In the genomic region with DNA sequence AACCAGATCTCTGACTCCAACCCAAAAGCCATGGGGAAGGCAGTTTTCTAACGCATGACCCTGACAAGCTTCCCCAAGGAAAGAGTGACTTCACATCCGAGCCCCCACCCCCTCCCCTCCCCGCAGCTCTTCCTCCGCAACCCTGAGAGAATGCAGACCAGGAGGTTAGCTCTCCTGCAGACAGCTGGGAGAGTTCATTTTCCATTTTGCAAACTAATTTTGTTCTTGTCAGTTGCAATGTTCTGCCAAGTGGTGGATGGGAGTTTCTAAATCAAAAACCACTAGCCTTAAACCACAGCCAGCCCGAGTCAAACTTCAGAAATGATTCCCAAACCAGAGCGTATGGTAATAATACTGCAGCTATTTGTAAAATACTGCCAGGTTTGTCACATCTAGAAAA, we compare ENCODE assay signal across 15 mouse cellular contexts. TPM values are rescaled to one million over a fixed set of nuclear protein-coding genes. Genes with fewer than 3 reads are reported as not detected.
DNase-seq lines count a peak whose midpoint lies in the region; ATAC-seq and TF ChIP-seq lines count a peak whose summit lies in the region.
"Had no signal": no experiment of that assay in that cellular context is flagged by ENCODE, and none has a peak within 500 bp of the region (broad histone marks: within the 10 kb centered on the region; RNA-seq: fewer than 3 reads in every experiment).

No protein-coding gene starts in this region.

- no peak for ATAC-seq in hindbrain, embryonic 15.5 days (ENCODE audit: low FRiP score, low read depth)
- no peak for ATAC-seq in hindbrain, embryonic 16.5 days
- no peak for ATAC-seq in midbrain, embryonic 11.5 days (ENCODE audit: low FRiP score)
- ATAC-seq in midbrain, postnatal 0 days (ENCODE audit: low FRiP score): no peak
- no peak for ATAC-seq in heart, postnatal 0 days (ENCODE audit: insufficient read depth, low read depth)

- no peak overlapping the region for H3K4me3 ChIP-seq in hindbrain, embryonic 15.5 days
- no peak overlapping the region for H3K4me3 ChIP-seq in hindbrain, embryonic 16.5 days (ENCODE audit: low read length)
- no peak overlapping the region for H3K4me3 ChIP-seq in midbrain, embryonic 11.5 days (ENCODE audit: low read depth, low read length)
- H3K4me3 ChIP-seq in midbrain, postnatal 0 days (ENCODE audit: low read depth, low read length): no peak overlapping the region
- H3K4me3 ChIP-seq in heart, postnatal 0 days (ENCODE audit: low read depth, low read length): no peak overlapping the region
- H3K4me3 ChIP-seq: heart, adult 2 months; neural tube, embryonic 13.5 days had no signal

- WGBS in hindbrain, embryonic 15.5 days: 69% methylated on average over 6 of the region's 6 CpGs
- 55% methylated on average over 6 of the region's 6 CpGs for WGBS in hindbrain, embryonic 16.5 days
- WGBS in midbrain, embryonic 11.5 days: 79% methylated on average over 6 of the region's 6 CpGs
- 61% methylated on average over 6 of the region's 6 CpGs for WGBS in midbrain, postnatal 0 days
- 51% methylated on average over 6 of the region's 6 CpGs for whole genome bisulfite sequencing in heart, postnatal 0 days

- no peak overlapping the region for H3K4me2 ChIP-seq in hindbrain, embryonic 15.5 days
- H3K4me2 ChIP-seq in hindbrain, embryonic 16.5 days (ENCODE audit: low read length): no peak overlapping the region
- no peak overlapping the region for H3K4me2 ChIP-seq in midbrain, embryonic 11.5 days
- no peak overlapping the region for H3K4me2 ChIP-seq in midbrain, postnatal 0 days (ENCODE audit: low read depth, low read length, poor library complexity, severe bottlenecking)
- no peak overlapping the region for H3K4me2 ChIP-seq in heart, postnatal 0 days (ENCODE audit: low read depth, low read length)
- H3K4me2 ChIP-seq: neural tube, embryonic 13.5 days had no signal

- no peak for TF ChIP-seq CTCF in midbrain, postnatal 0 days (IDR thresholded peaks at IDR 0.05)
- no peak for TF ChIP-seq CTCF in heart, postnatal 0 days (IDR thresholded peaks at IDR 0.05; ENCODE audit: low read depth)

- peaks cover 37% of the 10 kb centered on the region for H3K36me3 ChIP-seq in hindbrain, embryonic 15.5 days
- H3K36me3 ChIP-seq in hindbrain, embryonic 16.5 days (ENCODE audit: control insufficient read depth, insufficient read depth, low read length): peaks cover 16% of the 10 kb centered on the region
- H3K36me3 ChIP-seq in midbrain, embryonic 11.5 days (ENCODE audit: control insufficient read depth, insufficient read depth, low read length): no peaks in the 10 kb centered on the region
- peaks cover 36% of the 10 kb centered on the region for H3K36me3 ChIP-seq in midbrain, postnatal 0 days (ENCODE audit: insufficient read depth, low read length)
- no peaks in the 10 kb centered on the region for H3K36me3 ChIP-seq in heart, postnatal 0 days (replicated peaks; ENCODE audit: control insufficient read depth, insufficient read depth, low read length)

- TF ChIP-seq EP300 in heart, postnatal 0 days (IDR thresholded peaks at IDR 0.05; ENCODE audit: low read depth): no peak

- H3K9ac ChIP-seq in hindbrain, embryonic 15.5 days: no peak overlapping the region
- no peak overlapping the region for H3K9ac ChIP-seq in hindbrain, embryonic 16.5 days (ENCODE audit: low read depth, low read length)
- H3K9ac ChIP-seq in midbrain, embryonic 11.5 days (ENCODE audit: low read length): no peak overlapping the region
- no peak overlapping the region for H3K9ac ChIP-seq in midbrain, postnatal 0 days (replicated peaks; ENCODE audit: low read length, poor library complexity, severe bottlenecking)
- no peak overlapping the region for H3K9ac ChIP-seq in heart, postnatal 0 days (replicated peaks; ENCODE audit: low read depth, low read length)
- H3K9ac ChIP-seq: neural tube, embryonic 13.5 days had no signal

- H3K27me3 ChIP-seq in hindbrain, embryonic 15.5 days: no peaks in the 10 kb centered on the region
- no peaks in the 10 kb centered on the region for H3K27me3 ChIP-seq in hindbrain, embryonic 16.5 days (replicated peaks; ENCODE audit: control insufficient read depth, insufficient read depth, low read length)
- no peaks in the 10 kb centered on the region for H3K27me3 ChIP-seq in midbrain, embryonic 11.5 days (ENCODE audit: control insufficient read depth, insufficient read depth, low read length)
- H3K27me3 ChIP-seq in midbrain, postnatal 0 days (ENCODE audit: insufficient read depth, low read length): no peaks in the 10 kb centered on the region
- no peaks in the 10 kb centered on the region for H3K27me3 ChIP-seq in heart, postnatal 0 days (ENCODE audit: control insufficient read depth, insufficient read depth, low read length)
- H3K27me3 ChIP-seq: neural tube, embryonic 13.5 days had no signal

- peak; percentile 65 for DNase-seq in midbrain, embryonic 11.5 days (ENCODE audit: low spot score, missing footprints)
- no peak for DNase-seq in midbrain, postnatal 0 days (ENCODE audit: low spot score)
- DNase-seq in heart, postnatal 0 days (ENCODE audit: low spot score): peak; percentile 6
- peak; percentile 34 for DNase-seq in skeletal muscle tissue, adult 2 months (ENCODE audit: low read depth, low spot score)
- no peak for DNase-seq in spleen, postnatal 14 days (ENCODE audit: low spot score in 2 of 2)
- DNase-seq in liver: no peak
- DNase-seq: cerebellum, postnatal 36 days; kidney, adult 9 months; left cerebral cortex, postnatal 4 days had no signal

- 0 out of 2 replicates have a peak overlapping the region, but pooled peaks have one; percentile 31 for H3K27ac ChIP-seq in hindbrain, embryonic 15.5 days (replicated peaks)
- H3K27ac ChIP-seq in hindbrain, embryonic 16.5 days (ENCODE audit: low read depth, low read length): no peak overlapping the region
- H3K27ac ChIP-seq in midbrain, embryonic 11.5 days (ENCODE audit: low read depth, low read length): no peak overlapping the region
- H3K27ac ChIP-seq in midbrain, postnatal 0 days (ENCODE audit: low read depth, low read length): no peak overlapping the region
- H3K27ac ChIP-seq in heart, postnatal 0 days (ENCODE audit: low read depth): no peak overlapping the region
- H3K27ac ChIP-seq: heart, adult 2 months; neural tube, embryonic 13.5 days had no signal

- H3K9me3 ChIP-seq in hindbrain, embryonic 15.5 days: no peaks in the 10 kb centered on the region
- H3K9me3 ChIP-seq in hindbrain, embryonic 16.5 days (ENCODE audit: control insufficient read depth, low read length): no peaks in the 10 kb centered on the region
- no peaks in the 10 kb centered on the region for H3K9me3 ChIP-seq in midbrain, embryonic 11.5 days (ENCODE audit: control insufficient read depth, low read length)
- H3K9me3 ChIP-seq in midbrain, postnatal 0 days (ENCODE audit: low read length): no peaks in the 10 kb centered on the region
- H3K9me3 ChIP-seq in heart, postnatal 0 days (replicated peaks; ENCODE audit: control insufficient read depth, low read length): no peaks in the 10 kb centered on the region
- H3K9me3 ChIP-seq: neural tube, embryonic 13.5 days had no signal

- no peaks in the 10 kb centered on the region for H3K4me1 ChIP-seq in hindbrain, embryonic 15.5 days (replicated peaks)
- 0 out of 2 replicates have a peak, but pooled peaks cover 2% of the 10 kb centered on the region for H3K4me1 ChIP-seq in hindbrain, embryonic 16.5 days (ENCODE audit: control insufficient read depth, insufficient read depth, low read depth, low read length)
- H3K4me1 ChIP-seq in midbrain, embryonic 11.5 days (ENCODE audit: control insufficient read depth, insufficient read depth, low read length): 0 out of 2 replicates have a peak, but pooled peaks cover 1% of the 10 kb centered on the region
- H3K4me1 ChIP-seq in midbrain, postnatal 0 days (ENCODE audit: insufficient read depth, low read length): no peaks in the 10 kb centered on the region
- H3K4me1 ChIP-seq in heart, postnatal 0 days (ENCODE audit: control insufficient read depth, insufficient read depth): no peaks in the 10 kb centered on the region

RNA-seq across cellular contexts. Expression of gene Gm21954, which starts 39.6 kb away (rescaled TPM):
- polyA plus RNA-seq in hindbrain, embryonic 15.5 days (2015; fragmentation: Nextera tagmentation; extraction: Ambion mirVana): not detected in 2 replicates
- polyA plus RNA-seq in hindbrain, embryonic 16.5 days (2015; fragmentation: Nextera tagmentation; extraction: Ambion mirVana): not detected in 2 replicates
- polyA plus RNA-seq in midbrain, embryonic 11.5 days (2014; fragmentation: Nextera tagmentation; extraction: Ambion mirVana): not detected in 2 replicates
- not detected in 2 replicates for total RNA-seq in midbrain, postnatal 0 days (2014; rRNA removed)
- polyA plus RNA-seq in midbrain, postnatal 0 days (2015; fragmentation: Nextera tagmentation; extraction: Ambion mirVana): not detected in 2 replicates
- total RNA-seq in heart, postnatal 0 days (2014; rRNA removed; ENCODE audit: low replicate concordance): not detected in 2 replicates
- polyA plus RNA-seq in heart, postnatal 0 days (2015; fragmentation: Nextera tagmentation; extraction: Ambion mirVana): not detected in 2 replicates
- total RNA-seq: heart, adult 2 months; left cerebral cortex, postnatal 4 days; megakaryocyte-erythroid progenitor cell, adult 5-6 weeks had no signal
- polyA plus RNA-seq: forebrain, embryonic 11.5 days; heart, adult 2 months; neural tube, embryonic 13.5 days had no signal

Comparison
In these comparisons a context has a peak if more than half of its experiments do, and no peak if none do; other contexts are left out.
1. DNase-seq: peak in midbrain, embryonic 11.5 days (single experiment), heart, postnatal 0 days (single experiment) and skeletal muscle tissue, adult 2 months (single experiment); none in midbrain, postnatal 0 days (single experiment), spleen, postnatal 14 days (0 of 2) and liver (single experiment).